Mouse (Mus musculus) ZHBTc4 (cell line): ENCODE measurements around the gene Hist1h4d.
A peak's percentile ranks its signal among the peaks of the same experiment; 100 is the strongest.
"Not testable (repeated sequence)": the region's sequence is repeated elsewhere in the genome, so short reads cannot be mapped to it uniquely, and the experiment has no call there.

Source experiments
- DNase-seq: peaks from one replicate; pipeline ENCODE4 v3.0.0-alpha.2; 2011; ENCODE audit warnings: low read depth, low spot score

Hist1h4d gene

GRCm38 (mm10) chr13:23551146-23551834 lies 30.1 kb upstream of the Hist1h4d start, which contains the start of gene Hist1h4f:
Gene Hist1h4f, minus strand, starts transcription at chr13:23551648.
- peak; percentile 96 for DNase-seq

GRCm38 (mm10) chr13:23551931-23552914 lies 29.2 kb upstream of the Hist1h4d start:
- no peak for DNase-seq

- no peak for DNase-seq
These were observed 28.4 kb upstream of the Hist1h4d start, which contains the start of gene Hist1h1d for GRCm38 (mm10) chr13:23552962-23553361. Gene Hist1h1d, plus strand, starts transcription at chr13:23553262.

- no peak for DNase-seq
These were observed 27.0 kb upstream of the Hist1h4d start for GRCm38 (mm10) chr13:23554393-23554792.

DNA sequence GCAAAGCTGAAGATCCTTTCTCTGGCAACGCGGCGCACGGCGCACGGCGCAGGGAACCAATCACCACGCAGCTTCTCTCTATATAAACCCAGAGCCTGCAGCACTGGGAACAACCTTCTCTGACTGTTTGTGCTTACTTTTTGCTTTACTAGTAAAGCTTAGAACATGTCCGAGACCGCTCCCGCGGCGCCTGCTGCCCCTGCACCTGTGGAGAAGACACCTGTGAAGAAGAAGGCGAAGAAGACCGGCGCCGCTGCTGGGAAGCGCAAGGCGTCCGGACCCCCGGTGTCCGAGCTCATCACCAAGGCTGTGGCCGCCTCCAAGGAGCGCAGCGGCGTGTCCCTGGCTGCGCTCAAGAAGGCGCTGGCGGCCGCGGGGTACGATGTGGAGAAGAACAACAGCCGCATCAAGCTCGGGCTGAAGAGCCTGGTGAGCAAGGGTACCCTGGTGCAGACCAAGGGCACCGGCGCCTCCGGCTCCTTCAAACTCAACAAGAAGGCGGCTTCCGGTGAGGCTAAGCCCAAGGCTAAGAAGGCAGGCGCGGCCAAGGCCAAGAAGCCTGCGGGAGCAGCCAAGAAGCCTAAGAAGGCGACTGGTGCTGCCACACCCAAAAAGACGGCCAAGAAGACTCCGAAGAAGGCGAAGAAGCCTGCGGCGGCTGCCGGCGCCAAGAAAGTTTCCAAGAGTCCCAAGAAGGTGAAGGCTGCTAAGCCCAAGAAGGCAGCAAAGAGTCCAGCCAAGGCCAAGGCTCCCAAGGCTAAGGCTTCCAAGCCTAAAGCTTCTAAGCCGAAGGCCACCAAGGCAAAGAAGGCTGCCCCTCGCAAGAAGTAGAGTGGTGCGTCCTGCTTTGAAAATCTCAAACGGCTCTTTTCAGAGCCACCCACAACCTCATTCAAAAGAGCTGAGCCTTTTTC lies 26.2 kb upstream of the Hist1h4d start:
- DNase-seq = peak; percentile 88

DNA sequence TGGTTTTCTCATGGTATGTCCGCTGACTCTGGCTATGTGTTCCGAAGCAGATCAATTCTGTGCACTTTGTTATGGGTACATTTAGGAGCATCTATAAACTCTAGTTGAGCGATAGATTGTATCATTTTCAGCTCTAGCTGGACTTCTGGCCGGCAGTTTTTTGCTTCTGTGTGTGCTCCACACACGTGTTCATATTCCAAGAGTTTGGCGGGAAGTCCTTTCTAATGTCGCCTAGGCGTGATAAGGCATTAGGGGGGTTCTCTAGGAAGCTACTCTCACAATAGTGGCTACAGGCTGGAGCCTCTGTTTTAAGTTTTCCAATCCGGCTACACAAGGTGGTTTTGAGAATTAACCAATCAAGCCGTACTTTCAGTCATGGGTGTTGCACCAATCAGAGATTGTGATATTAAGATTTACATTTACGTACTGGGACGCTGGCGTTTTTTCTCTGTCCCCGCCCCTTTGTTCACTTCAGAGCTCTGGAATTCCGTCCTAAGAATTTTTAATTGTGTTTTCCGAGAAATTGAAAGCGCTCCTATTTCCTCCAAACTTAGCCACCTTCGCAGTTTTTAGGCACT lies 25.5 kb upstream of the Hist1h4d start:
- DNase-seq = peak; percentile 96

DNA sequence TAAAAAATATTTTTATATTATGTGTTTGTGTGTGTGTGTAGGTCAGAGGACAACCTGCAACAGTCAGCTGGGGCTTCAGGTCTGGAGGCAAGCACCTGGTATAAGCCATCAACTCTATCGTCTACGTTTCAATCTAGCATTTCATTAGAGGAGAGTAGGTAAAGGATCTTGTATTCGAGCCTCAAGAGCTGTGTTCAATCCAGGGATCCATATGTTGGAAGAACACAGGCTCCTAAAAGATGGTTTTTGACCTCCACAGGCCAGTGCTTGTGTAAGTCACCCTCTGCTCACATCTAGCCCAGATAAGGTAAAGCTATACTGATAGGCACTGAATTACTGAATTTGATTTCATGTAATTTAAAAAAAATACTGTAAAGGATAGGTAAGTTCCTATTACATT lies 24.5 kb upstream of the Hist1h4d start:
- DNase-seq = no peak

GRCm38 (mm10) chr13:23560699-23561098 lies 20.7 kb upstream of the Hist1h4d start:
- not testable (repeated sequence) for DNase-seq

- DNase-seq = not testable (repeated sequence)
These were observed 19.9 kb upstream of the Hist1h4d start for GRCm38 (mm10) chr13:23561531-23561882.

DNA sequence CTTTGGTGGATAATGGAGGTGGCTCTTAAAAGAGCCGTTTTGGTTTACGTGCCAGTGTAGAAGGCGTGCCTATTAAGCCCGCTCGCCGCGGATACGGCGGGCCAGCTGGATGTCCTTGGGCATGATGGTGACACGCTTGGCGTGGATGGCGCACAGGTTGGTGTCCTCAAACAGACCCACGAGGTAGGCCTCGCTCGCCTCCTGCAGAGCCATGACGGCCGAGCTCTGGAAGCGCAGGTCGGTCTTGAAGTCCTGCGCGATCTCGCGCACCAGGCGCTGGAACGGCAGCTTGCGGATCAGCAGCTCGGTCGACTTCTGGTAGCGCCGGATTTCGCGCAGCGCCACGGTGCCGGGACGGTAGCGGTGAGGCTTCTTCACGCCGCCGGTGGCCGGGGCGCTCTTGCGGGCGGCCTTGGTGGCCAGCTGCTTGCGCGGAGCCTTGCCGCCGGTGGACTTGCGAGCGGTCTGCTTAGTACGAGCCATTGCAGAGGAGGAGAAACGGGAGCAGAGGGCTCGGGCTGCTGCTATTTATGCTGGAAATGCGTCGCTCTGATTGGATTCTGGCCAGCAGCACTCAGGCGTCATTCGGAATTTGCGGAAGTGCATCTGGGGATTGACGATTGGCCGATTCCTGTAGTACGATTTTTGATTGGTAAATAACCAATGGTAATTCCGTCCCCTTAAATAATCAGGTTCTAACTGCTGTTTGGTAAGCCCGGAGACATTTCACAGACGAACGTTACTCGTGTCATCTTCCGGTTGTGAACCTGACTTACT lies 19.3 kb upstream of the Hist1h4d start, which contains the start of gene Hist1h3e:
Gene Hist1h3e, minus strand, starts transcription at position 487 of the 777 bp plus-strand sequence.
- peak; percentile 97 for DNase-seq

DNA sequence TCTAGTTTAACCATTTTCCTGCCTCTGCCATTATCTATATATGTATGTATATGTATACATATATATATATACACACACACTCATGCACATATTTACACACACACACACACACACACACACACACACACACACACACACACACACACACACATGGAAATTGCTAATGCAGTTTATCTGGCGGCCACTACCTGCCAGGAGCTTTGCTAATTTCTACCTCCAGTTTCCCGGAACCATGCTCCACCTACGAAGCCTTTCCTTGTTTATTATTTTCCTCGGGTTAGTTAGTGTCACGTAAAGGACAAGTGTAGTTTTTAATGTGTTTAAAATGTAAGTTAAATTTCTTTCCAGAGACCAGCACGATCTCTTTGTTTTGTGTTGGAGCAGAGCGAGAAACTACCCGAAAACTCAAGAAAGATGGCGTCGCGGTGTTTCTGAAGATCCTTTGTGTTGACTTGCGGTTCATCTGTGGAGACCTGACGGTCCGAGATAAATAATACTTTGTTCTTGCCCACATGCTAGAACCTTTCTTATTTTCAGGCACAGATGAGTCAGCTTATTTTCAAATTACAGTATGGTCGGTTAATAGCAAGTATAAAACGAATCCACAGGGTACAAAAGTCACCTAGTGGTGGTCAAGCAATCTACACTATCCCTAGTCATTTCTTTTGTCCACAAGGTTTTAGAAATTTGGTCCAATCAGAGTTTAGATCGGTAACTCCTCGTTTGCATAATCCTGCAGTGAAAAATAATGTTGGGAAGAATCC lies 18.5 kb upstream of the Hist1h4d start:
- DNase-seq = peak; percentile 84

- no peak for DNase-seq
These were observed 16.9 kb upstream of the Hist1h4d start for GRCm38 (mm10) chr13:23564482-23564881.

GRCm38 (mm10) chr13:23570261-23571021 lies 11.0 kb upstream of the Hist1h4d start:
- peak; percentile 40 for DNase-seq

DNA sequence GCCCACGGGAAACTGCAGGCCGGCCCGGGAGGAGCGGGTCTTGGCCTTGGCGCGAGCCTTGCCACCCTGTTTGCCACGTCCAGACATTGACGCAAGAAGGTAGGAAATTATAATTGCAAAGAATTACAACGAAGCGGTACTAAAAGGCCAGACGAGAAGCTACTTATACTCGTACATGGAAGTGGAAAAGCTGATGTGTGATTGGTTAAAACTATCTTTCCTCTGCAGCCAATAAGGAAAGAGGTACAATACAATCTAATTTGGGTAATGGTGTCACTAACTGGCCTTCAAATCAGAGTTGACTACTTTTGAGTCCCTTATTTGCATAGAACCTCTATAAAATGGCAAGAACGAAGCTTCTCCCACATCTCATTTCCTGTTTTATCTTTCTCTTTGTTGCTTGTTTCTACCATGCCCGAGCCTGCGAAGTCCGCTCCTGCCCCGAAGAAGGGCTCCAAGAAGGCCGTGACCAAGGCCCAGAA lies 10.3 kb upstream of the Hist1h4d start, which contains the start of the genes Hist1h2ae and Hist1h2bg:
Gene Hist1h2ae, minus strand, starts transcription at position 199 of the 482 bp plus-strand sequence.
Gene Hist1h2bg, plus strand, starts transcription at position 375 of the 482 bp plus-strand sequence.
- DNase-seq = peak; percentile 94

DNA sequence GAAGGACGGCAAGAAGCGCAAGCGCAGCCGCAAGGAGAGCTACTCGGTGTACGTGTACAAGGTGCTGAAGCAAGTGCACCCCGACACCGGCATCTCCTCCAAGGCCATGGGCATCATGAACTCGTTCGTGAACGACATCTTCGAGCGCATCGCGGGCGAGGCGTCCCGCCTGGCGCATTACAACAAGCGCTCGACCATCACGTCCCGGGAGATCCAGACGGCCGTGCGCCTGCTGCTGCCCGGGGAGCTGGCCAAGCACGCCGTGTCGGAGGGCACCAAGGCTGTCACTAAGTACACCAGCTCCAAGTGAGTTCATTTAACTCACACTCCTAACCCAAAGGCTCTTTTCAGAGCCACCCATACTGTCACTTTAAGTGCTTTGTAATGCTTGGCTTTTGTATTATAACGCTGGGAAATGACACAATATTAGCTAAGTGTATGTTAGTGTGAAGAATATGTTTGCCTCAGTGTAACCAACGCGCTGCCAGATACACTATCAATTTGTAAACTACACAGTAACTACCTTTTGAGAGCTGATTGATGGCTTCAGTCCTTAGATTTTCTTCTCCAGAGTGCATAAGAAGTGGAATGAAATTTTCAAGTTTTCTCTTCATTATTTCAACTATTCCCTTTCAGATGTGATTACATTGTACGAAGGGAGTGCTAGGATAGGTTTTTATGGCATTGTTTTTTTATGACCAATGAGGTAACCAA lies 9.7 kb upstream of the Hist1h4d start:
- DNase-seq = not testable (repeated sequence)

DNA sequence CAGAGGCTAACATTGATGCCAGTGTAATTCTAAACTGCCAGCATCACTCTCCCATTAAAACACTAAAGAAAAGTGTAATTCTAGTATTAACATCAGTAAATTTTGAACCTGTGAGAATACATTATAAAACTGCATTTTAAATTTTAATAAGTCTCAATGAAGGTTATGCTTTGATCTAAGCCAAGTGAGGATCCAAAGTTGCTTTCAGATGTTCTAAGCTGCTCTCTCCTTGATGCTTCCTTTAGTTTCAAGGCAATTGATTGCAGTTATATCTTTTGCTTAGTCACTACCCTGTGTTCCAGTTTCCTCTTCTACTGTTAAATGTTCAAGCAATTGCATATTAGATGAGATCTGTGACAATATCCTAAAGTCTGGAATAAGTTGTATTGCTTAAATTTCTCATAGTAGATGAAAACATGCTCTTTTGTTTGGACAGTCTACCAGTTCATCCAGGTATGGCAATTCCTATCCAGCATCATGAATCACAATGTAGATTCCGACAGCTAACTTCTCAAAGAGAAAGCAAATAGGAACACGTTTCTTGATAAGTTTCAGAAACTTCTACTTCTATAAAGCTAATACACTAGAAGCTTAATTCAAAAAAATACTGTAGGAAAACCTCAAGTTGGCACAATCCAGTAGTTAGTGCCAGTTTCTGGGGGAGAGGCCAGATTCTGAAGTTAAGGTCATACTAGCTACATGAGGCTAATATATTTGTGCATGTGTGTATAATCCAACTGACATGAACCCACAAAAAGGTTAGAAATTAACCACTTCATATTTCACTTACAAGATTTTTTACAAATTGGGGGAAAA lies 9.0 kb upstream of the Hist1h4d start:
- DNase-seq = peak; percentile 56
